Comparison of ENCODE assay signal across 8 mouse cellular contexts in the genomic region with DNA sequence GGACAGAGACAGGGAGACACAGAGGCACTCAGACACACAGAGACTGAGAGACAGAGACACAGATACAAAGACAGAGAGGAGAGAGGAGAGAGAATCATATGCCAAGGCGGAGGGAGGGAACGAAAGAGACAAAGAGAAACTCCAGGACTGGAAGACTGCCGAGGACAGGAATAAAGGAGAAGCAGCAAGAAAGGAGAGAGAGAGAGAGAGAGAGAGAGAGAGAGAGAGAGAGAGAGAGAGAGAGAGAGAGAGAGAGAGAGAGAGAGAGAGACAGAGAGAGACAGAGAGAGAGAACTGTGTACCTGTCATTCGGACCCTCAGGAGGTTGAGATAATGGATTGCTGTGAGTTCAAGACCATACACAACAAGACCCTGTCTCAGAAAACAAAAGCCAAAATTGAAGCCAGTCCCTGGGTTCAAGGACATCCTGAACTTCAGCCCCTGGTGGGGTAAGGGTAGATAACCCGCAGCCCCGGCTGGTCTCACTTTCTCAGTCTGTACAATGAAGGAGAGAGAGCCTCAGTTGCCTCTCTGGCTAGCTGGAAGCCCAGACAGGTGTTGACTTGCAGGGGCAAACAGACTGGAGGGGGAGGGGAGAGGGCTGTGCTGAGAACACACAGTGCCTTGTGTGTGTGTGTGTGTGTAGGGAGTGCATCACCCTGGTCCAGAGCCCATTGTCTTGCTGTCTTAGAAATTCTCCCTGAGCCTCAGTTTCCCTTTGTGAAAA. TPM values are rescaled to one million over a fixed set of nuclear protein-coding genes. Genes with fewer than 3 reads are reported as not detected.
DNase-seq lines count a peak whose midpoint lies in the region; ATAC-seq and TF ChIP-seq lines count a peak whose summit lies in the region.

No protein-coding gene starts in this region.

- no peaks in the 10 kb centered on the region for H3K36me3 ChIP-seq in lung, embryonic 16.5 days (ENCODE audit: control insufficient read depth, insufficient read depth, low read length)
- peaks cover 3% of the 10 kb centered on the region for H3K36me3 ChIP-seq in intestine, embryonic 16.5 days (ENCODE audit: control insufficient read depth, insufficient read depth, low read length)
- H3K36me3 ChIP-seq in neural tube, embryonic 15.5 days: peaks cover 6% of the 10 kb centered on the region; the same call in 1 of the 2 replicates

- no peaks in the 10 kb centered on the region for H3K9me3 ChIP-seq in lung, embryonic 16.5 days (ENCODE audit: control insufficient read depth, low read length)
- H3K9me3 ChIP-seq in intestine, embryonic 16.5 days (ENCODE audit: control insufficient read depth, low read length): no peaks in the 10 kb centered on the region
- no peaks in the 10 kb centered on the region for H3K9me3 ChIP-seq in neural tube, embryonic 15.5 days (replicated peaks)

- no peak for TF ChIP-seq POLR2A in embryonic fibroblast, embryonic 13.5 days (IDR thresholded peaks at IDR 0.05; ENCODE audit: low read depth, low read length)

- DNase-seq in lung, postnatal 25 days (ENCODE audit: low spot score): no peak
- DNase-seq in retina, postnatal 1 day: no peak
- DNase-seq in urinary bladder, postnatal 36 days (ENCODE audit: low spot score in 2 of 2): no peak
- no peak for DNase-seq in adrenal gland, adult 2 months

- H3K27me3 ChIP-seq in lung, embryonic 16.5 days (ENCODE audit: control insufficient read depth, insufficient read depth, low read depth, low read length): no peaks in the 10 kb centered on the region
- no peaks in the 10 kb centered on the region for H3K27me3 ChIP-seq in intestine, embryonic 16.5 days (replicated peaks; ENCODE audit: control insufficient read depth, insufficient read depth, low read length)
- no peaks in the 10 kb centered on the region for H3K27me3 ChIP-seq in neural tube, embryonic 15.5 days (replicated peaks)

- H3K27ac ChIP-seq in lung, embryonic 16.5 days (ENCODE audit: low read length): no peak overlapping the region
- peak overlapping the region; percentile 46 for H3K27ac ChIP-seq in embryonic fibroblast, embryonic 13.5 days (ENCODE audit: insufficient read depth, low read length)
- H3K27ac ChIP-seq in intestine, embryonic 16.5 days (ENCODE audit: low read length): no peak overlapping the region; the same call in 1 of the 2 replicates
- peak overlapping the region; percentile 81 for H3K27ac ChIP-seq in neural tube, embryonic 15.5 days (replicated peaks)

- peak overlapping the region; percentile 89 for H3K4me2 ChIP-seq in lung, embryonic 16.5 days (ENCODE audit: low read depth, low read length)
- H3K4me2 ChIP-seq in intestine, embryonic 16.5 days (ENCODE audit: low read depth, low read length): peak overlapping the region; percentile 87
- peak overlapping the region; percentile 88 for H3K4me2 ChIP-seq in neural tube, embryonic 15.5 days

- peaks cover 19% of the 10 kb centered on the region for H3K4me1 ChIP-seq in lung, embryonic 16.5 days (replicated peaks; ENCODE audit: control insufficient read depth, insufficient read depth, low read length)
- peaks cover under 1% of the 10 kb centered on the region; the same call in 1 of the 2 replicates for H3K4me1 ChIP-seq in embryonic fibroblast, embryonic 13.5 days (ENCODE audit: control insufficient read depth, insufficient read depth, low read length)
- peaks cover 25% of the 10 kb centered on the region for H3K4me1 ChIP-seq in intestine, embryonic 16.5 days (ENCODE audit: control insufficient read depth, insufficient read depth, low read length)
- H3K4me1 ChIP-seq in neural tube, embryonic 15.5 days: peaks cover 30% of the 10 kb centered on the region

- no peak for TF ChIP-seq CTCF in embryonic fibroblast, embryonic 13.5 days (IDR thresholded peaks at IDR 0.05; ENCODE audit: borderline replicate concordance, insufficient read depth, low read length)

- H3K4me3 ChIP-seq in lung, embryonic 16.5 days (ENCODE audit: low read length): peak overlapping the region; percentile 93
- H3K4me3 ChIP-seq in embryonic fibroblast, embryonic 13.5 days (ENCODE audit: insufficient read depth, low read length): peak overlapping the region; percentile 47
- peak overlapping the region; percentile 93 for H3K4me3 ChIP-seq in intestine, embryonic 16.5 days (ENCODE audit: low read length)
- H3K4me3 ChIP-seq in neural tube, embryonic 15.5 days (replicated peaks): peak overlapping the region; percentile 83

- peak overlapping the region; percentile 90 for H3K9ac ChIP-seq in lung, embryonic 16.5 days (ENCODE audit: low read length)
- H3K9ac ChIP-seq in intestine, embryonic 16.5 days (ENCODE audit: low read depth, low read length): peak overlapping the region; percentile 90
- peak overlapping the region; percentile 87; the same call in 1 of the 2 replicates for H3K9ac ChIP-seq in neural tube, embryonic 15.5 days (replicated peaks)

- ATAC-seq in lung, embryonic 16.5 days (ENCODE audit: low read depth): no peak
- no peak for ATAC-seq in intestine, embryonic 16.5 days
- peak; percentile 4; the same call in 1 of the 2 replicates for ATAC-seq in neural tube, embryonic 15.5 days (ENCODE audit: low FRiP score)

- 17% methylated on average over 6 of the region's 6 CpGs for WGBS in lung, embryonic 16.5 days
- 27% methylated on average over 6 of the region's 6 CpGs for WGBS in intestine, embryonic 16.5 days
- WGBS in neural tube, embryonic 15.5 days: 22% methylated on average over 6 of the region's 6 CpGs

RNA-seq across cellular contexts. Expression of a gene that starts 0.7 kb away (rescaled TPM):
- 5.2 TPM in 2 replicates for polyA plus RNA-seq in lung, embryonic 16.5 days (2015; fragmentation: Nextera tagmentation; extraction: Ambion mirVana)
- polyA plus RNA-seq in embryonic fibroblast, embryonic 13.5 days (2011; ENCODE audit: insufficient read length, low read depth, missing spikeins): 27.4 and 29.1 TPM in 2 replicates
- polyA plus RNA-seq in intestine, embryonic 16.5 days (2015; fragmentation: Nextera tagmentation; extraction: Ambion mirVana): 3.7 and 4.4 TPM in 2 replicates
- polyA plus RNA-seq in neural tube, embryonic 15.5 days (2015; fragmentation: Nextera tagmentation; extraction: Ambion mirVana): 15.4 and 16.5 TPM in 2 replicates
- total RNA-seq in adrenal gland, adult 2 months (2021): 10 to 100 TPM; 40.5 to 56.8 TPM
- polyA plus RNA-seq in adrenal gland, adult 2 months (2012; rRNA removed): 71.6 and 79.0 TPM in 2 replicates

RNA-seq across cellular contexts. Expression of a gene that starts 3.8 kb away (rescaled TPM):
- polyA plus RNA-seq in lung, embryonic 16.5 days (2015; fragmentation: Nextera tagmentation; extraction: Ambion mirVana): 0.72 and 1.1 TPM in 2 replicates
- not detected in 2 replicates for polyA plus RNA-seq in embryonic fibroblast, embryonic 13.5 days (2011; ENCODE audit: insufficient read length, low read depth, missing spikeins)
- polyA plus RNA-seq in intestine, embryonic 16.5 days (2015; fragmentation: Nextera tagmentation; extraction: Ambion mirVana): 0.27 and 0.46 TPM in 2 replicates
- 1.5 and 1.8 TPM in 2 replicates for polyA plus RNA-seq in neural tube, embryonic 15.5 days (2015; fragmentation: Nextera tagmentation; extraction: Ambion mirVana)
- 10 to 100 TPM; 31.9 to 58.8 TPM for total RNA-seq in adrenal gland, adult 2 months (2021)
- 55.3 and 57.9 TPM in 2 replicates for polyA plus RNA-seq in adrenal gland, adult 2 months (2012; rRNA removed)

RNA-seq across cellular contexts. Expression of a gene that starts 48.9 kb away (rescaled TPM):
- 1.4 TPM in 2 replicates for polyA plus RNA-seq in lung, embryonic 16.5 days (2015; fragmentation: Nextera tagmentation; extraction: Ambion mirVana)
- 5.9 and 6.1 TPM in 2 replicates for polyA plus RNA-seq in embryonic fibroblast, embryonic 13.5 days (2011; ENCODE audit: insufficient read length, low read depth, missing spikeins)
- 1.4 and 2.0 TPM in 2 replicates for polyA plus RNA-seq in intestine, embryonic 16.5 days (2015; fragmentation: Nextera tagmentation; extraction: Ambion mirVana)
- 3.9 and 5.0 TPM in 2 replicates for polyA plus RNA-seq in neural tube, embryonic 15.5 days (2015; fragmentation: Nextera tagmentation; extraction: Ambion mirVana)
- total RNA-seq in adrenal gland, adult 2 months (2021): 10 to 100 TPM in 1 of 2 experiments, 1 to 10 TPM in 1; 9.8 to 13.2 TPM
- 31.9 and 37.2 TPM in 2 replicates for polyA plus RNA-seq in adrenal gland, adult 2 months (2012; rRNA removed)

RNA-seq across cellular contexts. Expression of a gene that starts 48.9 kb away (rescaled TPM):
- 104 and 111 TPM in 2 replicates for polyA plus RNA-seq in lung, embryonic 16.5 days (2015; fragmentation: Nextera tagmentation; extraction: Ambion mirVana)
- polyA plus RNA-seq in embryonic fibroblast, embryonic 13.5 days (2011; ENCODE audit: insufficient read length, low read depth, missing spikeins): 15.2 and 23.4 TPM in 2 replicates
- 147 and 159 TPM in 2 replicates for polyA plus RNA-seq in intestine, embryonic 16.5 days (2015; fragmentation: Nextera tagmentation; extraction: Ambion mirVana)
- 39.2 and 58.6 TPM in 2 replicates for polyA plus RNA-seq in neural tube, embryonic 15.5 days (2015; fragmentation: Nextera tagmentation; extraction: Ambion mirVana)
- 10 to 100 TPM; 70.2 to 81.4 TPM for total RNA-seq in adrenal gland, adult 2 months (2021)
- polyA plus RNA-seq in adrenal gland, adult 2 months (2012; rRNA removed): 253 and 254 TPM in 2 replicates

RNA-seq across cellular contexts. Expression of a gene that starts 54.7 kb away (rescaled TPM):
- polyA plus RNA-seq in lung, embryonic 16.5 days (2015; fragmentation: Nextera tagmentation; extraction: Ambion mirVana): 78.9 and 137 TPM in 2 replicates
- not detected in 2 replicates for polyA plus RNA-seq in embryonic fibroblast, embryonic 13.5 days (2011; ENCODE audit: insufficient read length, low read depth, missing spikeins)
- polyA plus RNA-seq in intestine, embryonic 16.5 days (2015; fragmentation: Nextera tagmentation; extraction: Ambion mirVana): 15.3 and 17.6 TPM in 2 replicates
- polyA plus RNA-seq in neural tube, embryonic 15.5 days (2015; fragmentation: Nextera tagmentation; extraction: Ambion mirVana): 16.6 and 38.6 TPM in 2 replicates
- not detected for total RNA-seq in adrenal gland, adult 2 months (2021)
- polyA plus RNA-seq in adrenal gland, adult 2 months (2012; rRNA removed): 0.84 and 1.0 TPM in 2 replicates

Comparison
In these comparisons a context has a peak if more than half of its experiments do, and no peak if none do; other contexts are left out.
1. H3K27ac ChIP-seq: peak in embryonic fibroblast, embryonic 13.5 days (single experiment) and neural tube, embryonic 15.5 days (single experiment); none in lung, embryonic 16.5 days (single experiment) and intestine, embryonic 16.5 days (single experiment).
2. RNA of a gene that starts 3.8 kb away (polyA plus RNA-seq): 55.3 to 57.9 TPM in adrenal gland, adult 2 months; 1.5 to 1.8 TPM in neural tube, embryonic 15.5 days, 0.72 to 1.1 TPM in lung, embryonic 16.5 days, 0.27 to 0.46 TPM in intestine, embryonic 16.5 days and not detected in embryonic fibroblast, embryonic 13.5 days; every median in the first group is over 10 times any median in the second.
3. Peak in every context shown above with its lines, with median percentiles within 50 percentile points of each other: H3K4me2 ChIP-seq, H3K4me3 ChIP-seq and H3K9ac ChIP-seq.